Mouse (Mus musculus): ENCODE results near the gene H3f3b. TPM values are rescaled to one million over a fixed set of nuclear protein-coding genes. Genes with fewer than 3 reads are reported as not detected.

H3f3b gene
- polyA plus RNA-seq (2021; fragmentation: Nextera tagmentation) = 331 and 336 TPM in 2 replicates
- long read RNA-seq, experiment 1, transcript H3f3b-201 (4 exons, 1,993 nt) = major isoform, 585 of 630 reads
- long read RNA-seq, experiment 1, transcript H3f3b-203 (3 exons, 773 nt) = minor isoform, 17 of 630 reads
- long read RNA-seq, experiment 1, partial matches to known transcripts = 7 of 630 reads
- long read RNA-seq, experiment 1, other reads (novel, unspliced or antisense) = 21 of 630 reads
- long read RNA-seq, experiment 2, transcript H3f3b-203 (3 exons, 773 nt) = minor isoform, 19 of 1,058 reads
- long read RNA-seq, experiment 2, transcript H3f3b-201 (4 exons, 1,993 nt) = major isoform, 1,027 of 1,058 reads
- long read RNA-seq, experiment 2, partial matches to known transcripts = 3 of 1,058 reads
- long read RNA-seq, experiment 2, other reads (novel, unspliced or antisense) = 9 of 1,058 reads

DNA sequence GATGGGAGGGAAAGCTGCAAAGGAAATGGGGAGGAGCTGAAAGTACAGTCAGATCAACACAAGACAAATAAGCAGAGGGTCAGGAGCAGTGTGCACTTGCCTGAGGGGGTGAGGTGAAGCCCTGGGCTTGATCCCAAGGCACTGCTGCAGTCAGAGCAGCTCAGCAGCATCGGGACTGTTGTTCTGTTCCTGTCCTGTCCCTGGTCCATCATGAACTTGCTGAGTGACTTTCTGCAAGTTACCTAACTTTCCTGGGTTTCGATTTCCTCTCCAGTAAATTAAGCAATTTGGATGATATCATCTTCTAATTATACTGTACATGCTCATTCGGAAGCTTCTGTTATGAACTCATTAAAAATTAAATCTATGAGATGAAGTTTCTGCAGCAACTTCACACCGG is at the start of gene H3f3b:
Gene H3f3b (minus strand): TSS at position 207 of the 400 bp plus-strand sequence.

DNA sequence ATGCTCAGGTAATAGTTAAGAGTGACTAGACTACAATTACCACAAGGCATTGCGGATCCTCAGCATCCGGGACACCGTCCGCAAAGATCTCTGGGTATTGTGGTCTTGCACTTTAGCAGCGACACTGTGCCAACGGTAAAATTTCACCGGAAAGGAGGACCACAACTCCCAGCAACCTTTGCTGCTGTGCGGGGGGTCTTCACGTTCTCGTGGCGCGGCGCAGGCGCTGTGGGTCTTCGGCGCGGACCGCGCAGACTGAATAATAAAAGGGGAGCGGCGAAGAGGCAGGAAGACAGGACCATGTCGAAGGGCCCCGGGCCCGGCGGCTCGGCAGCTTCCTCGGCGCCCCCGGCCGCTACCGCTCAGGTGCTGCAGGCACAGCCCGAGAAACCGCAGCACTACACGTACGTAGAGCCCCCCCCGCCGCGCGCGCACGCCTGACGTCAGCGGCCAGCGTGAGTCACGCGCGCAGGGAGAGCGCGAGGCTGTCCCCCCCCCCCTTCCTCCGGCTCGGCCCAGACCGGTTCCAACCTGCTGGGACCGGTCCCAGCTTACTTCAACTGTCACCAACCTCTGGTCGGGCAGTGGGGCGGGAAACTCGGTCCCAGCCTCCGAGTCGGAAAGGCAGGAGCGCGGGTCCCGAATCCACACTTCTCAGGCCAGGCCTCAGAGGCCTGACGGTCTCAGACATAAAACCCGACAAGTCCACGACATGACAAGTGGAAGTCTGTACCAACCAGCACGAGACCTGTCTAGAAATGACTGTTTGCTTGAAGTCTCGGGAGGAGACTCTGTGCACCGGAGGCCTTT is 2.5 kb upstream of the H3f3b start, which contains the start of gene Unk:
Gene Unk (plus strand): TSS at position 235 of the 810 bp plus-strand sequence.

DNA sequence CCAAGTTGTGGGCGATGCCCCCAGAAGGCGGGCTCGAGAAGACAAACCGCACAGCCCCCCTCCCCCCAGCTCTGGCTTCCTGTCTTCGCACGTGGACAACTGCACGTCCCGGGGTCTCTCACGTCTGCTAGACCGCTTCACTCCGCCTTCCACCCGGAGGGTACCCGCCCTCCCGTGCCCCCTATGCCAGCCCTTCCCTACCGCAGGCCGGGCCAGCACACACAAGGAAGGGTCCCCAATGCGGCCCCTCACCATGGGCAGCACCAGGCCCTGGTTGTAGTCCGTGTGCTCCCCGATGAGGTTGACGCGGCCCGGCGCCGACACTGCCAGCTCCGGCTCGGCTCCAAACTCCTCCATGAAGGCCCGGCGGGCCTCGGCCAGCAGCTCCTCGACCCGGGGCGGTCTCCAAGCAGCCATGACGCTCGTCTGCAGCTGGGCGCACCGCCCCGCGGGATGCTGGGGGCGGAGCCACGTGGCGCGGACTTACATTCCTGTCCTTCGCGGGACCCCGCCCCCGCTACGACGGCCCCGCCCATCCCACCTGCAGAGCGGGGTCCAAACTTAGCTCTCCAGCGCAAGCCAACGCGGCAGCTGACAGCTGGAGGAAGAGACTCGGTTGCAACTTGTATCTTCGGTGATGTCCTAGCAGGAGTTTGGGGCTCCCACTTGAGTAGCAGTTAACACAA is 15.4 kb downstream of the H3f3b start, which contains the start of gene Galk1:
Gene Galk1 (minus strand): TSS at position 458 of the 686 bp plus-strand sequence.

DNA sequence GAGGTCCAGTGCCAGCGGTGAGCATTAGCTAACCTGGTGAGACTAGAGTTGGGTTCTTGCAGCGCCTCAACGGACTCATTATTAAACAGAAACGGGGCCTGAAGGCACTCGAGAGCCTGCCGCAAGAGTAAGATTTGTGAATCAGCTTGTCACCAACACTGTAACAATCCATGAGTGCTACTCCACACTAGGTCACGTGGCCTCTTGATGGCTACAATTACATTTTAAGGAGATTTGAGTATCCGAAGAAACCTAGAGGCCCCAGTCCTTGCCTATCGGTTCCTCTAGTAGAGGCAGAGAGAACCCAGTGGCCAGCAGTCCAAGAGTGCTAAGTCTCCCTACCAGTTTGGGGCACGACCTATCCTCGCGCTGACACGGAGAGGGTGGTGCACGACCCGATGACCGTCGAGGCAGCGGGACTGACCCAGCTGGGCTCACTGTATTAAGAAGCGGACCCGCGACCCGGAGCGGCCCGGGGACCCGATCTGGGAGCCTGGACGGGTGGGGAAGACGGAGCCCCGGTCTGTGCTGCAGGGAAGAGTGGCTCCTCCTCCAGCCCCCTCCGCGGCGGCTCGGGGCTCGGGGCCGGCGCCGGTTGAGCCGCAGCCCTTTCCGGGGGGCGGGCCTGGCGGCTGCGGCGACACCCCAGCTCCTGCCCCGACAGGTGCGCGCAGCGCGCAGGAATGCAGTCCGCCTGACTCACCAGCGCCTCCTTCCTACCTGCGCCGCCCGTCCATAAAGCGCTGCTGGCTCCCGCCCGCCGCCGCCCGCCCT is 53.3 kb downstream of the H3f3b start, which contains the start of gene Itgb4:
Gene Itgb4 (plus strand): TSS at position 401 of the 774 bp plus-strand sequence.

Other genes starting within 250 kb of the H3f3b start
- 12.0 and 17.7 TPM in 2 replicates for gene Caskin2, start 214.3 kb downstream of the H3f3b start, polyA plus RNA-seq (2021; fragmentation: Nextera tagmentation)
- 5.2 and 6.0 TPM in 2 replicates for gene Tsen54, start 213.2 kb downstream of the H3f3b start, polyA plus RNA-seq (2021; fragmentation: Nextera tagmentation)
- gene Llgl2, start 203.9 kb downstream of the H3f3b start, polyA plus RNA-seq (2021; fragmentation: Nextera tagmentation) = 3.8 and 4.4 TPM in 2 replicates
- gene Myo15b, start 169.6 kb downstream of the H3f3b start, polyA plus RNA-seq (2021; fragmentation: Nextera tagmentation) = 0.23 and 0.24 TPM in 2 replicates
- 3.2 and 7.6 TPM in 2 replicates for gene Smim5, start 128.0 kb downstream of the H3f3b start, polyA plus RNA-seq (2021; fragmentation: Nextera tagmentation)
- gene Smim6, start 115.9 kb downstream of the H3f3b start, polyA plus RNA-seq (2021; fragmentation: Nextera tagmentation) = 0.15 TPM in 1 of 2 replicates, not detected in the other
- 32.7 and 36.5 TPM in 2 replicates for gene Sap30bp, start 94.7 kb downstream of the H3f3b start, polyA plus RNA-seq (2021; fragmentation: Nextera tagmentation)
- 5.4 and 5.5 TPM in 2 replicates for gene Recql5, start 94.5 kb downstream of the H3f3b start, polyA plus RNA-seq (2021; fragmentation: Nextera tagmentation)
- 3.2 and 5.2 TPM in 2 replicates for gene Itgb4, start 53.3 kb downstream of the H3f3b start, polyA plus RNA-seq (2021; fragmentation: Nextera tagmentation)
- gene Galk1, start 15.2 kb downstream of the H3f3b start, polyA plus RNA-seq (2021; fragmentation: Nextera tagmentation) = 24.3 and 24.9 TPM in 2 replicates
- 6.5 and 9.1 TPM in 2 replicates for gene Unk, start 2.4 kb upstream of the H3f3b start, polyA plus RNA-seq (2021; fragmentation: Nextera tagmentation)
- gene Unc13d, start 50.0 kb upstream of the H3f3b start, polyA plus RNA-seq (2021; fragmentation: Nextera tagmentation) = 1.4 TPM in 2 replicates
- gene Wbp2, start 59.0 kb upstream of the H3f3b start, polyA plus RNA-seq (2021; fragmentation: Nextera tagmentation) = 285 and 304 TPM in 2 replicates
- 3.4 and 4.0 TPM in 2 replicates for gene Trim47, start 99.2 kb upstream of the H3f3b start, polyA plus RNA-seq (2021; fragmentation: Nextera tagmentation)
- gene Trim65, start 103.2 kb upstream of the H3f3b start, polyA plus RNA-seq (2021; fragmentation: Nextera tagmentation) = 1.7 and 1.8 TPM in 2 replicates
- gene Mrpl38, start 110.9 kb upstream of the H3f3b start, polyA plus RNA-seq (2021; fragmentation: Nextera tagmentation) = 70.8 and 78.4 TPM in 2 replicates
- 21.4 and 25.0 TPM in 2 replicates for gene Fbf1, start 140.2 kb upstream of the H3f3b start, polyA plus RNA-seq (2021; fragmentation: Nextera tagmentation)
- 106 and 115 TPM in 2 replicates for gene Ten1, start 170.9 kb upstream of the H3f3b start, polyA plus RNA-seq (2021; fragmentation: Nextera tagmentation)
- 85.6 and 87.9 TPM in 2 replicates for gene Acox1, start 171.1 kb upstream of the H3f3b start, polyA plus RNA-seq (2021; fragmentation: Nextera tagmentation)
- 0.38 and 0.49 TPM in 2 replicates for gene Evpl, start 210.1 kb upstream of the H3f3b start, polyA plus RNA-seq (2021; fragmentation: Nextera tagmentation)
- 29.3 and 32.2 TPM in 2 replicates for gene Srp68, start 246.3 kb upstream of the H3f3b start, polyA plus RNA-seq (2021; fragmentation: Nextera tagmentation)